Mouse (Mus musculus): ENCODE results near the gene Adipoq.

DNA sequence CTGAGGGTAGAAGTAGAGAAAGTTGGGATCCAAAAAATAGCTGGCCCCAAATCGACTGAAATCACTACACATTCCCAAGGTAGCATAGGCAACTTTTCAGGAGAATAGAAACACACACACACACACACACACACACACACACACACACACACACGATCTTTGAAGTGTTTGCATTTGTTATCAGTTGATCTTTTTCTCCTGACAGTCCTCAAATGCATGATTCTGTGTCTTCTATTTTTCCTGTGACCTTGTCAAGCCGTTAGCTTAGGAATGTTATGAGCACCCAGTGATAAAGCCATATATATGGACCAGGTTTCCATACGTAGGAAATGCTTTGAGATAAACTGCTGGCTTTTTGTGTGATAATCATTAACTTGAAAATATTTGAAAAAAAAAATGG lies 40.1 kb downstream of the Adipoq start:
- TF ChIP-seq POLR2A (IDR thresholded peaks at IDR 0.05; ENCODE audit: insufficient read depth, low read depth, low read length): no peak
- no peak for TF ChIP-seq CTCF (IDR thresholded peaks at IDR 0.05)

Measured in heart, adult 2 months (tissue).